Mouse (Mus musculus) forebrain, postnatal 0 days (tissue): ENCODE measurements at regions not wholly inside any gene's neighbourhood (a gene's known extent, or its start where the extent isn't known, plus 50 kb on each side); places are given as distances from the start of the nearest gene placed in this dataset.
A peak's percentile ranks its signal among the peaks of the same experiment; 100 is the strongest.

Source experiments
- ATAC-seq: fragments of 200-750 bp; cut with Nextera tagmentation; 2 replicates; pipeline ENCODE4 v1.8.0; 2017; ENCODE audit warnings: mild to moderate bottlenecking, moderate library complexity
- DNase-seq: peaks from one replicate; pipeline ENCODE4 v3.0.0-alpha.2; 2015
- H3K27ac ChIP-seq: fragments of 300-500 bp; sonication (generic); 2 replicates; pipeline ENCODE4 v1.5.1; 2014; ENCODE audit warnings: low read depth, mild to moderate bottlenecking, antibody characterized with exemption, low read length, moderate library complexity, mixed read lengths
- H3K27me3 ChIP-seq: fragments of 300-500 bp; sonication (generic); 2 replicates; pipeline ENCODE4 v1.6.1; 2014; ENCODE audit warnings: mild to moderate bottlenecking, low read length, mixed read lengths; ENCODE audit not compliant: insufficient read depth
- H3K36me3 ChIP-seq: fragments of 300-500 bp; sonication (generic); 2 replicates; pipeline ENCODE4 v1.6.1; 2014; ENCODE audit warnings: mild to moderate bottlenecking, moderate library complexity; ENCODE audit not compliant: insufficient read depth
- H3K4me1 ChIP-seq: fragments of 300-500 bp; sonication (generic); 2 replicates; pipeline ENCODE4 v1.6.1; 2014; ENCODE audit warnings: antibody characterized with exemption; ENCODE audit not compliant: insufficient read depth
- H3K4me2 ChIP-seq: fragments of 300-500 bp; sonication (generic); 2 replicates; pipeline ENCODE4 v1.6.1; 2014; ENCODE audit warnings: low read depth, mild to moderate bottlenecking, moderate library complexity
- H3K4me3 ChIP-seq: fragments of 300-500 bp; sonication (generic); 2 replicates; pipeline ENCODE4 v1.5.1; 2014; ENCODE audit warnings: low read depth, low read length, mixed read lengths
- H3K9ac ChIP-seq: fragments of 300-500 bp; sonication (generic); 2 replicates; pipeline ENCODE4 v1.6.1; 2014; ENCODE audit warnings: mild to moderate bottlenecking
- H3K9me3 ChIP-seq: fragments of 300-500 bp; sonication (generic); 2 replicates; pipeline ENCODE4 v1.6.1; 2016; ENCODE audit warnings: low read length
- CTCF ChIP-seq: sonication (generic); IDR thresholded peaks from 2 replicates; pipeline ENCODE4 v1.5.1; 2016; ENCODE audit warnings: antibody characterized with exemption, control low read depth, low read depth
- WGBS: fragments of 180-500 bp; shearing (Covaris S2); extraction: QIAGEN DNeasy Blood & Tissue Kit; methylation state at CpG from one replicate; pipeline ENCODE4 v1.1.7; 2014; 5-methylcytosine and 5-hydroxymethylcytosine counted together

DNA sequence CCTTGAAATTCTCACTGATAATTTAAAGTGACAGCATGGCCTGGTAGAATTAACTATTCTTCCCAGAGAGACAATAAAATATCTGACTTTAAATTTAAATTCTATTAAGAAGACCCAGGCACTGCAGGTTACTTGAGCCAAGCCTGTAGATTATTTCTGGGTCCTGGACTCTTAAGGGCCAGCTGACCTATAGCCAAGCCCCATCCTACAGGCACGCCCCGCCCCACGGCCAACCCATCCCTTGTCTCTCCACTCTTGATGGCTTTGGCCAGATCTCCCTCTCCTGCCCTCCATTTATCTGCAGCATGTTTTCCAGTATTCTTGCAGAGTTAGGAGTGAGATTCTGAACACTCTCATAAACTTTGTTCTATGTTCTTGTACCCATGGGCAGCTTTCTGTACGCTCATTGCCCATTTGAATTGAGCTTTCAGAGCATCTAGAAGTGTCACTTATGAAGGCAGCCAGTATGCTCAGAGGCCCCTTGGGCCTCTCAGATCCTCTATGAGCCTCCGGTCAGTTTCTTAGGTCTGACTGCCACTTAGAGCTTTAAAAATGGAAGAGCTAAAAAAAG, 96.2 kb upstream of the Pabpc6 start:
- Histone ChIP-seq H3K4me1 (peaks cover 5% of the 10 kb centered on the region; the same call in 1 of the 2 replicates), H3K27me3 (no peaks in the 10 kb centered on the region), H3K4me3 (no peak overlapping the region), H3K27ac (peak overlapping the region; percentile 77), H3K4me2 (no peak overlapping the region), H3K36me3 (no peaks in the 10 kb centered on the region), H3K9me3 (no peaks in the 10 kb centered on the region), H3K9ac (no peak overlapping the region)
- ATAC-seq: no peak
- no peak for DNase-seq
- TF ChIP-seq CTCF: no peak
- 43% methylated on average over 5 of the region's 5 CpGs for WGBS

DNA sequence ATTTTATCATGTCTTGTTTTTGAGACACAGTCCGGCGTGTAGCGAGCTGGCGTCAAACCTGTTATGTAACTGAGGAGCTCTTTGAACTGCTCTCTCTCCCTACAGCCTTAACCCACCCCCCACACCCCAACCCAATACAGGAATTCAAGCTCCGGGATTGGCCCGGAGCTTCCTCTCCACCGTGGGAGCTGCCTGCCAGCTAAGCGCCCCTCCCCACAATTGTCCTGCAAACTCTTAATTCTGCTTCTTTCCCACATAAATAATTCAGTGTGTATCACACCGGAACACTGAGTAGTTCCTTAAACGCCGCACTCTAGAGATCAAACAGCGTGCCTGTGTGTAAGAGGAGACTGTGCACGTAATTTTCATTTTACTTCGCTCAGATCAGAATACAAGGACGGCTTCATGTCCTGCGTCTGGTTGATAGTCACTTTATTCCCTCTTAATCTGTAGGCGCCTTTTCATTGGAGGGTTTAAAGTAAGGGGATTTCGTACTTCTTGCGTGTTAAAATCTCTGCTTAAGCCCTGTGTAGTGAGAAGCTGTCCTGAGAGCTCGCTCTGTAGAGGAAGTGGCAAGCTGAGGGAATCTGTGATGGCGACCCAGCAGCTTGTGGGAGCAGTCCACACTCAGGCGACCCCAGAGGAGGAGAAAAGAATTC, 95.3 kb upstream of the Pabpc6 start:
- H3K4me2 ChIP-seq: peak overlapping the region; percentile 56
- no peak for TF ChIP-seq CTCF
- H3K27me3 ChIP-seq: no peaks in the 10 kb centered on the region
- peak; percentile 89 for ATAC-seq
- H3K36me3 ChIP-seq: no peaks in the 10 kb centered on the region
- H3K9me3 ChIP-seq: no peaks in the 10 kb centered on the region
- WGBS: 1% methylated on average over 22 of the region's 22 CpGs
- peak; percentile 76 for DNase-seq
- peak overlapping the region; percentile 33 for H3K4me3 ChIP-seq
- H3K4me1 ChIP-seq: peaks cover 5% of the 10 kb centered on the region; the same call in 1 of the 2 replicates
- 0 out of 2 replicates have a peak overlapping the region, but pooled peaks have one; percentile 31 for H3K9ac ChIP-seq
- peak overlapping the region; percentile 77 for H3K27ac ChIP-seq

GRCm38 (mm10) chr17:9764041-9764606, 94.6 kb upstream of the Pabpc6 start:
- ATAC-seq: no peak
- peak overlapping the region; percentile 46 for H3K9ac ChIP-seq
- DNase-seq: peak; percentile 40

GRCm38 (mm10) chr17:9763110-9763509, 93.6 kb upstream of the Pabpc6 start:
- Histone ChIP-seq H3K36me3 (no peaks in the 10 kb centered on the region), H3K9ac (no peak overlapping the region), H3K27ac (0 out of 2 replicates have a peak overlapping the region, but pooled peaks have one; percentile 10), H3K4me2 (peak overlapping the region; percentile 56; the same call in 1 of the 2 replicates), H3K4me3 (no peak overlapping the region), H3K9me3 (no peaks in the 10 kb centered on the region), H3K27me3 (no peaks in the 10 kb centered on the region), H3K4me1 (peaks cover 5% of the 10 kb centered on the region; the same call in 1 of the 2 replicates)
- DNase-seq: peak; percentile 36
- 9% methylated on average over 9 of the region's 9 CpGs for WGBS
- no peak for ATAC-seq
- TF ChIP-seq CTCF: no peak

More at GRCm38 (mm10) chr17:9764041-9764606, 94.6 kb upstream of the Pabpc6 start:
- H3K4me3 ChIP-seq: peak overlapping the region; percentile 33
- H3K36me3 ChIP-seq: no peaks in the 10 kb centered on the region
- peak overlapping the region; percentile 56 for H3K4me2 ChIP-seq
- TF ChIP-seq CTCF: 0 out of 2 replicates have a peak, but pooled peaks have one; percentile 2
- 3% methylated on average over 8 of the region's 9 CpGs for WGBS
- peak overlapping the region; percentile 77 for H3K27ac ChIP-seq
- peaks cover 5% of the 10 kb centered on the region; the same call in 1 of the 2 replicates for H3K4me1 ChIP-seq
- H3K9me3 ChIP-seq: no peaks in the 10 kb centered on the region
- H3K27me3 ChIP-seq: no peaks in the 10 kb centered on the region

DNA sequence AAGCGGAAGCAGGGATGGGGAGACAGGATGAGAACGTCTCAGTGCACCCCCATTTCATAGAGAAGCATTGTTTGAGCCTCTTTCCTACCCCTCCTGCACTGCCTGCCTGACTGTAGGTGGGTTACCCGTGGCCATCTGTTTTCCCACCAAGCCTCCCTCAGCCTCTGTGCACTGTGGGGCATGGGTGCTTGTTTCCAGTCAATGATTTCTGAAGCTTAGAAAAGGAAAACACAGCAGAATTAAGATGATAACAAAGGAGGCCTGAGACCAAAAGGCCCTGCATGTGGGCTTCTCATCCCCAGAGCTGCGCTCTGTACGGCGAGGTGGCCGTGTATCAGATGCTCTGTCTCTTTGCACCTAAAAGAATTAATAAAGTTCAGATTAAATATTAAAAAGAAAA, 92.9 kb upstream of the Pabpc6 start:
- peak overlapping the region; percentile 35; the same call in 1 of the 2 replicates for H3K27ac ChIP-seq
- H3K4me1 ChIP-seq: peaks cover 5% of the 10 kb centered on the region; the same call in 1 of the 2 replicates
- no peak overlapping the region for H3K4me2 ChIP-seq
- H3K4me3 ChIP-seq: no peak overlapping the region
- no peaks in the 10 kb centered on the region for H3K27me3 ChIP-seq
- 29% methylated on average over 7 of the region's 7 CpGs for WGBS
- no peaks in the 10 kb centered on the region for H3K9me3 ChIP-seq
- ATAC-seq: no peak
- no peak for DNase-seq
- no peaks in the 10 kb centered on the region for H3K36me3 ChIP-seq
- no peak overlapping the region for H3K9ac ChIP-seq
- TF ChIP-seq CTCF: no peak

DNA sequence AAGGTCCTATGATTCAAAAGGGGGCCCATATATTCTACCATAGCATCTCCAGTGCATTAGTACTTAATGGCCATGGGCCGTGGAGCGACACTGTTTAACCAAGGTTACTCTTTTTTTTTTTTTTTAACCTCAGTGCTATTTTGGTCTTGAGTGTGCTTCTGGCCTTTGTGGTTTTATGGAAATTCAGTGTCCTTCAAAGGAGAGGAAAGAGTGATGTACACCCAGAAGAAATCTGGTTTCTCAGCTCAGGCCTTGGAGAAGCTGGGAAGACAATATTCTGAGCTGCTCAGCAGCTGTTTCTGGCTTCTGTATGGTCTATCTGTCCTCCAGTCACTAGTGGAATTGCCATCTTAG, 91.2 kb upstream of the Pabpc6 start:
- Histone ChIP-seq H3K4me1 (peaks cover 5% of the 10 kb centered on the region; the same call in 1 of the 2 replicates), H3K27ac (no peak overlapping the region), H3K9ac (no peak overlapping the region), H3K36me3 (no peaks in the 10 kb centered on the region), H3K4me3 (no peak overlapping the region), H3K4me2 (no peak overlapping the region), H3K9me3 (no peaks in the 10 kb centered on the region), H3K27me3 (no peaks in the 10 kb centered on the region)
- 85% methylated on average over 2 of the region's 2 CpGs for WGBS
- ATAC-seq (no peak), DNase-seq (no peak)
- TF ChIP-seq CTCF: no peak

DNA sequence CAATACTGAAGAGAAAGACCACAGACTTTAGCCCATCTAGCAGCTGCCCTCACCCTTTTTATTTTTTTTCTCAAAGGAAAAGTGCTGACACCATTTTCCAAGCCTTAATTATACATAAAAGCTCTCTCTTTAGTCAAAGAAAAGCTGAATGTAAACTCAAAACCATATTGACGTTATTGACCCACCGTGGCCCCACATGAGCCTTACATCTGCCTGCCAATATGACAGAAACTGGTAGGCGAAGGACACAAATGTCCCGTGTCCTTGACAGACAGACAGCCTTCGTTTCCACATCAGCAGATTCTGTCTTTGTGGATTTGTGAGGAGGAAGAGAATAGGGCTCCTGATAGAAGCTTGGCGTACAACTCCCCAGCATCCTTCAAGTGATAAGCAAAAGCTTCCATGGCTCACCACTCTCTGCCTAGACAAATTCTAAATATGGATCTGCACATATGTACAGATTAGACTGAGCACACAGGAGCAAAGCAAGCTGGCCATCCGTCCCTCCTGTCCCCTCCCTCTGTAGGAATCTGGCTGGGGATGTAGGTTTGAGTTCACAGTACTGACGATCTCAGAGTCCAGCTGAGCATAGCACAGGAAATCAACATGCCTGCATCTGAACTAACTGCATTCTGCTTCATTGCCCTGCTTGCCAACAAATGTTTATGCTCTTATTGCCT, 90.6 kb upstream of the Pabpc6 start:
- H3K9ac ChIP-seq: no peak overlapping the region
- DNase-seq (peak; percentile 38), ATAC-seq (no peak)
- peak overlapping the region; percentile 62 for H3K27ac ChIP-seq
- H3K9me3 ChIP-seq: no peaks in the 10 kb centered on the region
- H3K4me1 ChIP-seq: peaks cover 5% of the 10 kb centered on the region; the same call in 1 of the 2 replicates
- 35% methylated on average over 8 of the region's 8 CpGs for WGBS
- no peak for TF ChIP-seq CTCF
- H3K27me3 ChIP-seq: no peaks in the 10 kb centered on the region
- no peaks in the 10 kb centered on the region for H3K36me3 ChIP-seq
- no peak overlapping the region for H3K4me2 ChIP-seq
- H3K4me3 ChIP-seq: no peak overlapping the region
